Comparison of ENCODE assay signal across 8 mouse cellular contexts in genomic region chr10:86686017-86686360, GRCm38 (mm10). TPM values are rescaled to one million over a fixed set of nuclear protein-coding genes. Genes with fewer than 3 reads are reported as not detected.
A peak's percentile ranks its signal among the peaks of the same experiment; 100 is the strongest.
DNase-seq lines count a peak whose midpoint lies in the region; ATAC-seq and TF ChIP-seq lines count a peak whose summit lies in the region.
"Not testable (repeated sequence)": the region's sequence is repeated elsewhere in the genome, so short reads cannot be mapped to it uniquely, and the experiment has no call there.

No protein-coding gene starts in this region.

- peak overlapping the region; percentile 51 for H3K4me3 ChIP-seq in C2C12 (ENCODE audit: insufficient read depth, poor library complexity, severe bottlenecking)
- peak overlapping the region; percentile 64 for H3K4me3 ChIP-seq in forebrain, embryonic 14.5 days (ENCODE audit: low read depth, low read length)
- peak overlapping the region; percentile 76 for H3K4me3 ChIP-seq in hindbrain, embryonic 10.5 days
- peak overlapping the region; percentile 63 for H3K4me3 ChIP-seq in kidney, embryonic 14.5 days (ENCODE audit: low read length)
- H3K4me3 ChIP-seq in liver, embryonic 13.5 days (replicated peaks): peak overlapping the region; percentile 77
- H3K4me3 ChIP-seq in midbrain, embryonic 14.5 days (replicated peaks; ENCODE audit: low read depth, low read length): peak overlapping the region; percentile 65
- H3K4me3 ChIP-seq in spleen, adult 2 months (ENCODE audit: extremely low read depth, insufficient read depth, insufficient read length): peak overlapping the region; percentile 79

- H3K4me1 ChIP-seq in forebrain, embryonic 14.5 days (ENCODE audit: control insufficient read depth, insufficient read depth, low read length); hindbrain, embryonic 10.5 days (replicated peaks); kidney, embryonic 14.5 days (ENCODE audit: control insufficient read depth, insufficient read depth, low read length); liver, embryonic 13.5 days (replicated peaks); midbrain, embryonic 14.5 days (ENCODE audit: control insufficient read depth, insufficient read depth, low read length); spleen, adult 2 months (ENCODE audit: control insufficient read depth, insufficient read depth, insufficient read length): not testable (repeated sequence)

- H3ac ChIP-seq in C2C12 (ENCODE audit: control insufficient read depth, insufficient read length, low read depth): peak overlapping the region; percentile 49

- H3K36me3 ChIP-seq in C2C12 (ENCODE audit: control insufficient read depth, insufficient read depth): peaks cover 14% of the 10 kb centered on the region
- peaks cover 14% of the 10 kb centered on the region for H3K36me3 ChIP-seq in forebrain, embryonic 14.5 days (ENCODE audit: control insufficient read depth, insufficient read depth, low read length)
- H3K36me3 ChIP-seq in hindbrain, embryonic 10.5 days: peaks cover 16% of the 10 kb centered on the region
- H3K36me3 ChIP-seq in kidney, embryonic 14.5 days (ENCODE audit: control insufficient read depth, insufficient read depth, low read length): peaks cover 14% of the 10 kb centered on the region
- peaks cover 14% of the 10 kb centered on the region for H3K36me3 ChIP-seq in liver, embryonic 13.5 days
- H3K36me3 ChIP-seq in midbrain, embryonic 14.5 days (ENCODE audit: control insufficient read depth, insufficient read depth, low read length): peaks cover 15% of the 10 kb centered on the region
- H3K36me3 ChIP-seq in spleen, adult 2 months (ENCODE audit: control insufficient read depth, insufficient read depth, low read length): not testable (repeated sequence)

- WGBS in forebrain, embryonic 14.5 days: 21% methylated on average over 9 of the region's 9 CpGs
- WGBS in hindbrain, embryonic 10.5 days: 30% methylated on average over 9 of the region's 9 CpGs
- 18% methylated on average over 9 of the region's 9 CpGs for WGBS in kidney, embryonic 14.5 days
- 19% methylated on average over 9 of the region's 9 CpGs for WGBS in liver, embryonic 13.5 days (ENCODE audit: insufficient replicate concordance)
- WGBS in midbrain, embryonic 14.5 days: 27% methylated on average over 9 of the region's 9 CpGs
- 11% methylated on average over 9 of the region's 9 CpGs for WGBS in spleen, adult 2 months

- not testable (repeated sequence) for H3K9me3 ChIP-seq in forebrain, embryonic 14.5 days (replicated peaks; ENCODE audit: control insufficient read depth, low read length); hindbrain, embryonic 10.5 days; kidney, embryonic 14.5 days (ENCODE audit: control insufficient read depth, low read length); liver, embryonic 13.5 days (replicated peaks); midbrain, embryonic 14.5 days (ENCODE audit: control insufficient read depth, low read length)

- H3K79me2 ChIP-seq in C2C12 (ENCODE audit: control insufficient read depth, insufficient read depth): not testable (repeated sequence)

- not testable (repeated sequence) for H3K79me3 ChIP-seq in C2C12 (ENCODE audit: low read depth)

- peak overlapping the region; percentile 61 for H3K4me2 ChIP-seq in forebrain, embryonic 14.5 days (ENCODE audit: low read length)
- peak overlapping the region; percentile 67 for H3K4me2 ChIP-seq in kidney, embryonic 14.5 days (replicated peaks; ENCODE audit: low read depth, low read length)
- H3K4me2 ChIP-seq in liver, embryonic 13.5 days: peak overlapping the region; percentile 84
- peak overlapping the region; percentile 64 for H3K4me2 ChIP-seq in midbrain, embryonic 14.5 days (ENCODE audit: low read length)

- TF ChIP-seq POLR2A in spleen, adult 2 months (IDR thresholded peaks at IDR 0.05; ENCODE audit: low read depth, low read length): not testable (repeated sequence)

- ATAC-seq in forebrain, embryonic 14.5 days: peak; percentile 18
- ATAC-seq in kidney, embryonic 14.5 days (ENCODE audit: low FRiP score, low TSS enrichment); liver, embryonic 13.5 days (ENCODE audit: low read depth); midbrain, embryonic 14.5 days (ENCODE audit: low FRiP score, low TSS enrichment): not testable (repeated sequence)

- H3K9ac ChIP-seq in forebrain, embryonic 14.5 days (ENCODE audit: low read length): peak overlapping the region; percentile 85
- peak overlapping the region; percentile 81; the same call in 1 of the 2 replicates for H3K9ac ChIP-seq in kidney, embryonic 14.5 days (ENCODE audit: low read depth, low read length)
- H3K9ac ChIP-seq in liver, embryonic 13.5 days: peak overlapping the region; percentile 87
- H3K9ac ChIP-seq in midbrain, embryonic 14.5 days (replicated peaks; ENCODE audit: low read length): peak overlapping the region; percentile 87

- not testable (repeated sequence) for H3K27ac ChIP-seq in forebrain, embryonic 14.5 days (ENCODE audit: low read depth, low read length); kidney, embryonic 14.5 days (ENCODE audit: low read depth, low read length); liver, embryonic 13.5 days; midbrain, embryonic 14.5 days (replicated peaks; ENCODE audit: low read depth, low read length); spleen, adult 2 months (ENCODE audit: insufficient read depth, low read length)
- peak overlapping the region; percentile 95 for H3K27ac ChIP-seq in hindbrain, embryonic 10.5 days

- peak; percentile 12 for DNase-seq in embryo, embryonic 10.5 days (ENCODE audit: low spot score)
- DNase-seq in forebrain, embryonic 14.5 days (ENCODE audit: low spot score); hindbrain, embryonic 10.5 days (ENCODE audit: low spot score); liver, embryonic 13.5 days; midbrain, embryonic 14.5 days; spleen, adult 2 months (ENCODE audit: low read depth in 1 of 2, low spot score in 2 of 2): not testable (repeated sequence)

- not testable (repeated sequence) for TF ChIP-seq CTCF in C2C12 (IDR thresholded peaks at IDR 0.05; ENCODE audit: control insufficient read depth, insufficient read depth, insufficient read length); spleen, adult 2 months (IDR thresholded peaks at IDR 0.05; ENCODE audit: extremely low read depth, insufficient read depth, insufficient read length, insufficient replicate concordance)

- not testable (repeated sequence) for H3K27me3 ChIP-seq in C2C12 (ENCODE audit: control insufficient read depth, insufficient read depth, insufficient read length); forebrain, embryonic 14.5 days (replicated peaks; ENCODE audit: control insufficient read depth, insufficient read depth, low read length); hindbrain, embryonic 10.5 days (ENCODE audit: insufficient read depth, poor library complexity, severe bottlenecking); kidney, embryonic 14.5 days (ENCODE audit: control insufficient read depth, insufficient read depth, low read length); liver, embryonic 13.5 days; midbrain, embryonic 14.5 days (ENCODE audit: control insufficient read depth, insufficient read depth, low read length); spleen, adult 2 months (ENCODE audit: control insufficient read depth, insufficient read depth, low read length)

RNA-seq across cellular contexts. Expression of gene Hsp90b1, which starts 19.3 kb away (rescaled TPM):
- polyA plus RNA-seq in C2C12 (2012; fragmentation: generic; extraction: Trizol): 218 TPM
- 248 and 269 TPM in 2 replicates for polyA plus RNA-seq in forebrain, embryonic 14.5 days (2014; fragmentation: Nextera tagmentation; extraction: Ambion mirVana)
- 412 and 566 TPM in 2 replicates for polyA plus RNA-seq in hindbrain, embryonic 10.5 days (2016; fragmentation: Nextera tagmentation; extraction: Ambion mirVana)
- polyA plus RNA-seq in kidney, embryonic 14.5 days (2014; fragmentation: Nextera tagmentation; extraction: Ambion mirVana): 476 and 591 TPM in 2 replicates
- 327 and 424 TPM in 2 replicates for polyA plus RNA-seq in liver, embryonic 13.5 days (2015; fragmentation: Nextera tagmentation; extraction: Ambion mirVana)
- 176 and 242 TPM in 2 replicates for polyA plus RNA-seq in midbrain, embryonic 14.5 days (2014; fragmentation: Nextera tagmentation; extraction: Ambion mirVana)
- polyA plus RNA-seq in spleen, adult 2 months (2012; rRNA removed): 24.2 and 26.6 TPM in 2 replicates

RNA-seq across cellular contexts. Expression of gene Ttc41, which starts 19.6 kb away (rescaled TPM):
- 0.35 TPM for polyA plus RNA-seq in C2C12 (2012; fragmentation: generic; extraction: Trizol)
- 0.99 and 1.5 TPM in 2 replicates for polyA plus RNA-seq in forebrain, embryonic 14.5 days (2014; fragmentation: Nextera tagmentation; extraction: Ambion mirVana)
- polyA plus RNA-seq in hindbrain, embryonic 10.5 days (2016; fragmentation: Nextera tagmentation; extraction: Ambion mirVana): 2.9 TPM in 2 replicates
- 1.2 and 1.5 TPM in 2 replicates for polyA plus RNA-seq in kidney, embryonic 14.5 days (2014; fragmentation: Nextera tagmentation; extraction: Ambion mirVana)
- polyA plus RNA-seq in liver, embryonic 13.5 days (2015; fragmentation: Nextera tagmentation; extraction: Ambion mirVana): 0.28 and 0.69 TPM in 2 replicates
- 0.61 and 2.5 TPM in 2 replicates for polyA plus RNA-seq in midbrain, embryonic 14.5 days (2014; fragmentation: Nextera tagmentation; extraction: Ambion mirVana)
- polyA plus RNA-seq in spleen, adult 2 months (2012; rRNA removed): 0.43 and 0.58 TPM in 2 replicates
